Mouse (Mus musculus) cerebellum, adult 2 months (tissue): Measurements from ENCODE around the gene Ppp4c.

Experiments used
- CTCF ChIP-seq: fragments of 200-500 bp; IDR thresholded peaks from 2 replicates; pipeline ENCODE4 v1.5.1; 2011; ENCODE audit warnings: low read depth, mild to moderate bottlenecking, control low read depth, low read length, moderate library complexity, borderline replicate concordance; ENCODE audit not compliant: insufficient read depth
- POLR2A ChIP-seq: fragments of 200-500 bp; IDR thresholded peaks from 2 replicates; pipeline ENCODE4 v1.6.1; 2011; ENCODE audit warnings: low read length, control low read depth, borderline replicate concordance; ENCODE audit not compliant: insufficient read depth

DNA sequence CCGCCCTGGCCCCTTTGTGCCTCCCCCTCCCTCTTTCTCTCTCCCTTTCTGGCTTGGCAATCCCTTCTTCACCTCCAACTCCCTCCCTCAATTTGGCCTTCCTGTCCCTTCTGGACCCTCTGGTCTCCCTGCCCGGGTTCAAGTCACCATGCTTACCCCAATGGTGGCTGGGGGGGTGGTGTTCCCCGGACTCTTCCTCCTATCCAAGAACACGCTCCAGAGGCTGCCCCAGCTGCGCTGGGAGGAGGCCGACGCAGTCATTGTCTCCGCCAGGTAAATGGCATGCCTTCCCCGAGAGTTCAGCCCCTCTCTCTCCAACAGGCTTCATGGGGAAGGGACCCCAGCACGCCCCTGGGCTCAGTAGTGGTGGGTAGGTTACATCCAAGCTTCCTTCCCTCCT lies 31.6 kb upstream of the Ppp4c start:
- TF ChIP-seq POLR2A (no peak), CTCF (no peak)
